Mouse (Mus musculus) neural tube, postnatal 0 days (tissue): ENCODE results near the gene Ucma. TPM values are rescaled to one million over a fixed set of nuclear protein-coding genes. Genes with fewer than 3 reads are reported as not detected.

Source experiments
- polyA plus RNA-seq: library from polyadenylated mRNA; unstranded; fragments of >200 nt; fragmentation: Nextera tagmentation; extraction: Ambion mirVana; gene quantifications from 2 replicates; pipeline ENCODE4 v1.2.1, GENCODE M21; 2015

Ucma gene
- 1.5 and 1.8 TPM in 2 replicates for polyA plus RNA-seq

DNA sequence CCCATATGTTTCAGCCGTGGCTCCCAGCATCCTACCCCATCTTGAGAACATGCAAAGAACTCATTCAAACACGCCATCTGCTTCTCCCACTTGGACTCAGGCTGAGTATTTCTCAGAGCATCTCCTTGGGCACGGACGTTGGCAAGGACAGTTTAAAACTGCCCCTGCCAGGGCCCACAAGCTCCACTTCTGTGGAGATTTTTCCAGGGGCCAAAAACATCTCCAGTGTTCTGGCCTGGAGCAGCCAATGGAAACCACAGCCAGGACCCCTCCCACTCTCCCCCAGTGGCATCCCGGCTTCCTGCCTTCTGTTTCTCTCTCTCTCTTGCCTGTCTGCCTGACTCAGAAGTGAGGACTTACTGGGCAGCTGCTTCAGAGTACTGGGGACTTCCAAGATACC lies at the start of gene Ucma:
TSS of gene Ucma (plus strand) at position 316 of the 400 bp plus-strand sequence.

DNA sequence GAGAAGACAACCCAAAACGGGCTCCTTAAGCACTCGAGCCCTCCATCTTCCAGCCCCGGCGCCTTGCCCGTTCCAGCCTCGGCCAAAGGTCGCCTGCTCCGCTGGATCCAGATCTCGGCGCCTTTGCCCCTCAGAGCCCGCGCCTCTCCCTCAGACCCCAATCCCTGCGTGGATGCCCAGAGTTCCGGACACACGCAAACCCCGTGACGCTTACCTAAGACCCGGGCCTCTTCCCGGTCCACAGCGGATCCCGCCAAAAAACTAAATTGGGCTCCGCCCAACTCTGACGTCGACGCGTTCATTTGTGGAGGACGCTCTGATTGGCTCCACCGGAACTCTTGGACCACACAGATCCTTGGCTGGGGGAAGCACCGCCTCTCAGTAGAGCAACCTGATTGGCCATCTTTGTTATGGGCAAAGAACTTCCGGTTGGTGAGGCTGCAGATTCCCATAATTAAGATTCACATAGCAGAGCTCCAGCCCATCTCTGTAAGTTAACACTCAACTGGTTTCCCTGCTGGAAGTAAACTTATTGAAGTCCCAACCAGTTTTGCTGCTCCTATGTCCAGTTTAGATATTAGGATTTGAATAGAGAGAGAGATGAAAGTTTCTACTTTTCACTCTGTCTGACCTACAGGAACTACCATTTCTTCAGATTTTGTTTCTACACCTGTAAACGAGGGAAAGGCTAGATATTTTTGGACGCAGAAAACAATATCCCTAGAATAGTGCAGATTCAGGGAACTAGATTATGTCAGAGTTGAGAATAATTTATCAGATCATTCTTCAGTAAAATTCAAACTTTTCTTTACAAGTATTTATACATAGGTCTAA lies 36.8 kb downstream of the Ucma start, which contains the start of gene Mcm10:
TSS of gene Mcm10 (minus strand) at position 301 of the 834 bp plus-strand sequence.

Other genes with a start within 250 kb of the Ucma start
- gene Sephs1, start 94.6 kb upstream of the Ucma start, polyA plus RNA-seq: 37.5 and 39.0 TPM in 2 replicates
- 119 and 122 TPM in 2 replicates for gene Phyh, start 57.1 kb upstream of the Ucma start, polyA plus RNA-seq
- 1.4 and 2.3 TPM in 2 replicates for gene Mcm10, start 36.7 kb downstream of the Ucma start, polyA plus RNA-seq
- gene Optn, start 87.9 kb downstream of the Ucma start, polyA plus RNA-seq: 23.6 and 27.7 TPM in 2 replicates
- gene Ccdc3, start 161.7 kb downstream of the Ucma start, polyA plus RNA-seq: 11.6 and 11.7 TPM in 2 replicates